Mouse (Mus musculus): ENCODE measurements at regions not wholly inside any gene's neighbourhood (a gene's known extent, or its start where the extent isn't known, plus 50 kb on each side); places are given as distances from the start of the nearest gene placed in this dataset.

DNA sequence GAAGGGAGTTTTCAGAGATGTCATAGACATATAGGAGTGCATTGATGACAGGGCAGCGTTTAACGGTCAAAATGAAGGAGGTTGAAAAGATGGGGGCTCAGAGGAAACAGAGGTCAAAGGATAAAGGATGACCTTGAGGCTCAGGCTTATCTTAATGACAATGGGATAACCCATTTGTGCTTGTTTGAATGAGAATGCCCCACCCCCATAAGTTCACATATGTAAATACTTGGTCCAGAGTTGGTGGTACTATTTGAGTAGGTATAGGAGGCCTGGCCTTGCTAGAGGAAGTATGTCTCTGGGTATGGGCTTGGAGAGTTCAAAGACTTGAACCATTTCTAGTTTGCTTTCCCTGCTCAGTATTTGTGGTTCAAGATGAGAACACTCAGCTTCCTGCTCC, 237.4 kb upstream of the Fbxl7 start:
- DNase-seq (ENCODE audit: low read depth) = no peak

DNA sequence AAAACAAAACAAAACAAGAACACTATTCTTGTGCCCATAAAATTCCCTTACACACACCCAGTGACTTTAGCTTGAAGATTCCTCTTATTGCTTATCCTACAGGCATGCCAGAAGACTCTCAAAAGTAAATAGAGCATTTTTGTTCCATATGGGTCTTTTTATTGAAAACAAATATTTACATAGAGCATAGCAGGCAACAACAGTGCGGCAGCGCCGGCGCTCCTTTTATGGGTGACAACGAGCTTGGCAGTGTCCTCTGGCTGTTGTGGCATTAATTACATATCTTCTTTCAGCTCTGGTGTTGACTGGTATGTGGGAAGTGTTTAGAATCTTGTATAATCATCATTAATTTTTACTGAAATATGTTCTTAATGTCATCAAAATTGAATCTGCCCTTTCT, 242.2 kb upstream of the Fbxl7 start:
- DNase-seq (ENCODE audit: low read depth) = no peak

DNA sequence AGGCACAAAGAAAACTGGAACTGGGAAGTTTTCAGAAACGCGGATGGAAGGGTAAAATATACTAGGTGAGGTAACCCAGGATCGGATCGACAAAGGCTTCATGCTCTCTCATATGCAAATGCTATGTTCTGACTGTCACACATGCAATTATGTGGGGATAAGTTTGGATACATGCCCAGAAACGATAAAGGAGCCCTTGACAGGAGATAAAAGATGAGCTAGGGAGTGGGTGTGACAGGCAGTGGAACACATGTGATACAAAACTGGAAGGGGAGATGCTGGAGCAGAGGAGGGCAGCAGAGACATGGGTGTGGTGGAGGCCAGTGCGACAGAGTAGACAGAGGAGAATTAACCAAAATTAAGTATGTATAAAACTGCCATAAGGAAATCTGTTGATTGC, 250.5 kb upstream of the Fbxl7 start:
- DNase-seq (ENCODE audit: low read depth) = no peak

GRCm38 (mm10) chr15:27160986-27161385, 265.6 kb upstream of the Fbxl7 start:
- DNase-seq (ENCODE audit: low read depth) = no peak

GRCm38 (mm10) chr15:27167484-27167883, 272.1 kb upstream of the Fbxl7 start:
- DNase-seq (ENCODE audit: low read depth) = no peak

DNA sequence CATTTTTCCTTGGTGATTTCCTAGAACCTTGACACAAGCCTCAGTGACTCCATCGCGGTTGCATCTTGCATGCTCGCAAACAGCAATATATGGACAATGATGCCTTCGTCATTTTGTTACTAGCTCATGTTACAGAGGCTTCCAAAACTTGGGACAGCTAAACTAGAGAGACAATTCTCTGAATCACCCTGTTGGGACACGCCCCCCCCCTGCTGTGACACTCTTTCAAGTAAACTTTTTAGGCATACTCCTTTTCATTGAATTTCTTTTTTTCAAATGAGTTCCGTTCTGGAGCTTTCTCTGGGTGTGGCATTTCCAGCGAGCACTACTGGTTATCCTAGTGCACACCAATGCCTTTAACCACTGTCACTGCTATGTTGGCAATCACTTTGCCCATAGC, 274.5 kb upstream of the Fbxl7 start:
- no peak for DNase-seq (ENCODE audit: low read depth)

DNA sequence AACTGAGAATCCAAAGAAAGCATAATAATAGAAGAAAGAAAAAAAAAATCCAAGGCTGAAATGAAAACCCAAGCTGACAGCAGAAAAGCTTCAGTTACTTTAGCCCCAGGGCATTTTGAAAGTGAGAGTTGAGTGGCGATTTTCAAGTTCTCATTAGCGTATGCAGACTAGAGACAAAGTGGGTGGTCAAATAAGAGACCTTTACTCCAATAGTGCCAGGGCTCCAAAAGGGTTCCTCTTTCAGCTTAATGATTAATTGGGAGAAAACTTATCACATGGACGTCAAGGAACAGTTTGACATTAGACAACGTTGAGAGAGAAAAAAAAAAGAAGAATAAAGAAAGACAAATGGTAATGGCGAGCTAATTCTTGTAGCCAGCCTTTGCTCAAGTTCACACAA, 278.1 kb upstream of the Fbxl7 start:
- DNase-seq (ENCODE audit: low read depth) = no peak

DNA sequence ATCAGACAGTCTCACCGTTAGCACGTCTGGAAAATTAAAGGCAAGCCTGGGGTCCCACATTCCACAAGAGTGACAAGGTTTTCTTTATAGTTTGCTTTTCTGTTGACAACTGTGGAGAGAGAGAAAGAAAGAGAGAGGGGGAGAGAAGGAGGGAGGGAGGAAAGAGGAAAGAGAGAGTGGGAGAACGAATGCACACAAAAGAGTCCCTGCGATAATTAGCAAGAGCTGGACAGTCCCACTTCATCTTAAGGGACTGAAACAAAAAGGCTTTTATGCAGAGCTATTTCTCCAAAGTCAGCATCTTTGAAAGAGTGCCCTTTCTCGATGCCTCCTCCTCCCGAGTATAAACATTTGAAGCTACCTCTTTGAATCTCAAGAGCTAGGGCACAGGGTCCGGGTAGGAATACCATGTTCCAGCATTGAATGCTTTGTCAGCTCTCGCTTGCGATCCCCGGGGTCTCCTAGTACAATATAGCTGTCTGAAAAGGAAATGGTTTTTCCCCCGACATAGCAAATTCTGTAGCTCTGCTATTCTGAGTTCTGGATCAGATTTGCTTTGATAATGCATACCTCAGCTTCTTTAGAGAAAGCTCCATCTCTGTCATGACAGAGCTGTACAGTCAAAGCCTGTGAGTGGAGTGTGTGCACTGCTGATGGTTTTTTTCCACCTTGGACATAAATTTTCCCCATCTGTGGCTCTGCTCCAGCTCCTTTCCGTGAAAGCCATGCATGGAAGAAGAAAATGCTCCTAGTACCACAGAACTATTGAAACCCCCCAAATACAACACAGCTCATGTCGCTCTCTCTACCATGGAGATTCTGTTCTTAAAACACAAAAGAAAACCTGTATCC, 282.9 kb upstream of the Fbxl7 start:
- DNase-seq (ENCODE audit: low read depth) = no peak

- peak; percentile 75 for DNase-seq (ENCODE audit: low read depth)
These were observed 276.8 kb upstream of the Ank start for GRCm38 (mm10) chr15:27189699-27190098.

- no peak for DNase-seq (ENCODE audit: low read depth)
These were observed 265.0 kb upstream of the Ank start for GRCm38 (mm10) chr15:27201513-27201912.

DNA sequence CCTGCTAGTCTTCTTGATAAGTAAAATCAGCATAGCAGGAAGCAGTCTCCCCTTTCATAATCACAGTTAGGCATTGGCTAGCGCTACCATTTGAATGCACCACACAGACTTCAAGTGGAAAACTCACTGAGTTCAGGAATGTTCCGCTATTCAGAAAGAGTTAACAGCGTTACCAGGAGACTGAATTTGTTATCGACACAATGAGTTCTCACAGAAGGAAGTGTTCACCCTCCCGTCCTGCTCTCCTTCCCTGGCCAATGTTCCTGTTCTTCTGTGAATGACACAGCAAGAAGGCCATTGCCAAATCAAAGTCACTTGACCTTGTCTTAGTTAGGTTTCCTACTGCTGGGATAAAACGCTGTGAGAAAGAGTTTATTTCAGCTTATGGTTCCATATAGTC, 261.6 kb upstream of the Ank start:
- no peak for DNase-seq (ENCODE audit: low read depth)

DNA sequence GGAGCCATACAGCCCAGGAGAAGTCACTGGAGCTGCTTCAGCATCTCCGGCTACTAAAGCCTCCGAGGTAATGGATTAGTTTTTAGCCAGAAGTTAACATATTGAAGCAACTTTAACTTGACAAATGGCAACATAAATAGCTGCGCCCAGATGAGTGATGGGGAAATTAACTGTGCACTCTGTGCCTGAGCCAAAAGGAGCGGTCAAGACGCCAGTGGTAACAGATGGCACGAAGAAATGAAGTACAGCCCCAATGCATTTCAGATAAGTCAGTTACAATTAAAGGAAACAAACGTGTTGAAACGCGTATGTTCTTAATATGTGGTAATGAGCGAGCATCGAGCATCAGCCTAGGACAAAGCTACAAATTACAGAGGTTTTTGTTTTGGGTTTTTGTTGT, 259.0 kb upstream of the Ank start:
- DNase-seq (ENCODE audit: low read depth) = no peak

- DNase-seq (ENCODE audit: low read depth) = no peak
These were observed 250.1 kb upstream of the Ank start for GRCm38 (mm10) chr15:27216387-27216786.

GRCm38 (mm10) chr15:27219126-27219738, 247.2 kb upstream of the Ank start:
- no peak for DNase-seq (ENCODE audit: low read depth)

- DNase-seq (ENCODE audit: low read depth) = no peak
These were observed 242.6 kb upstream of the Ank start for GRCm38 (mm10) chr15:27223610-27224511.

GRCm38 (mm10) chr15:27224512-27224850, 242.0 kb upstream of the Ank start:
- DNase-seq (ENCODE audit: low read depth) = no peak

GRCm38 (mm10) chr15:27232804-27233203, 233.7 kb upstream of the Ank start:
- DNase-seq (ENCODE audit: low read depth) = peak; percentile 23

GRCm38 (mm10) chr15:27234770-27235169, 231.7 kb upstream of the Ank start:
- DNase-seq (ENCODE audit: low read depth) = peak; percentile 72

DNA sequence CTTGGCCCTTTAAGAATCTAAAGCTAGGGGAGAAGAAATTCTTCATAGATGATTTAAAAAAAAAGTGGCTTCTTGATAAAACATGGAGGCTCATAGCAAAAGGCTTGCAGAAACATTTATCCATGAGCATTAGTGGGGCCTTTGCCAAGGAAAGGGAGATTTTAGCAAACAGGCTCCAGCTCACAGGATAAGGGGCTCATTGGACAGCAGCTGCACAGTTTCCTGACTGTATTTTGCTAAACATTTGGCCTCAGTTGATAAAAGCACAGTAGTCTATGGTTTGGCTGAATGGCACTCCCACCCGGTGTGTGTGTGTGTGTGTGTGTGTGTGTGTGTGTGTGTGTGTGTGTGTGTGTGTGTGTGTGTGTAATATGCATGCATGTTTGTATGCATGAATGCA, 228.2 kb upstream of the Ank start:
- no peak for DNase-seq (ENCODE audit: low read depth)

- DNase-seq (ENCODE audit: low read depth) = no peak
These were observed 220.2 kb upstream of the Ank start for GRCm38 (mm10) chr15:27246302-27246701.

- peak; percentile 6 for DNase-seq (ENCODE audit: low read depth)
These were observed 207.3 kb upstream of the Ank start for GRCm38 (mm10) chr15:27258984-27259853.

DNA sequence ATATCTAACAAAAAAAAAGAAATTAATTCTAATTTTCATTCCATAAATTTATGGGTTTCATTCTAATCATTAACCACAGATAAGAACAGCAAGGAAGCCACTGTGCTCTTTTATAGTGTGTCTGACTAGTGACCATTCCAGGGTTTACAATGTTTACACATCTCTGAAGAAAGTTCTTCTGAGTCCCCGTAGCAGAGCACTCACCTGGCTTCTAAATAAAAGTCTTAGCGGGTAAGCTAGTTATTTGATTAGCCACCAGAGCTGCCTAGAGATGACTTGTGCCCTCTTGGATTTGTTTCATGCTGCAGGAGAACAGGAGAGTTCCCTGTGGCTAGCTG, 206.7 kb upstream of the Ank start:
- DNase-seq (ENCODE audit: low read depth) = no peak

Measured in NIH3T3 (cell line).